Mouse (Mus musculus): ENCODE measurements around the gene Vamp5.

GRCm38 (mm10) chr6:72389941-72390771 is 9.9 kb upstream of the Vamp5 start, which contains the start of gene Vamp8:
- peak; percentile 65 for TF ChIP-seq CTCF (IDR thresholded peaks at IDR 0.05; ENCODE audit: low read depth)
- TF ChIP-seq EP300 (optimal IDR thresholded peaks at IDR 0.05): no peak
